Mouse (Mus musculus): ENCODE results near the gene Tcam1.

The Tcam1 gene

GRCm38 (mm10) chr11:106324858-106325257 lies 48.4 kb downstream of the Tcam1 start:
- DNase-seq = peak; percentile 79

- DNase-seq = peak; percentile 85
Observed at GRCm38 (mm10) chr11:106325566-106326206, 49.2 kb downstream of the Tcam1 start.

GRCm38 (mm10) chr11:106326475-106326874 lies 50.0 kb downstream of the Tcam1 start:
- no peak for DNase-seq

- DNase-seq = no peak
Observed at GRCm38 (mm10) chr11:106328521-106328920, 52.0 kb downstream of the Tcam1 start.

GRCm38 (mm10) chr11:106329128-106329527 lies 52.7 kb downstream of the Tcam1 start:
- no peak for DNase-seq

- DNase-seq = peak; percentile 53
Observed at GRCm38 (mm10) chr11:106329682-106330081, 53.2 kb downstream of the Tcam1 start.

GRCm38 (mm10) chr11:106332458-106332857 lies 56.0 kb downstream of the Tcam1 start:
- no peak for DNase-seq

- no peak for DNase-seq
Observed at GRCm38 (mm10) chr11:106334066-106334465, 57.6 kb downstream of the Tcam1 start.

- no peak for DNase-seq
Observed at GRCm38 (mm10) chr11:106338029-106338428, 61.6 kb downstream of the Tcam1 start.

All from kidney, postnatal 14 days (tissue).